Mouse (Mus musculus) kidney, adult 2 months (tissue): ENCODE measurements around the gene Vps53.

ENCODE experiments used
- CTCF ChIP-seq: fragments of 200-500 bp; conservative IDR thresholded peaks from 2 replicates; pipeline ENCODE4 v1.5.1; 2011; ENCODE audit warnings: low read depth, mild to moderate bottlenecking, control low read depth, low read length, moderate library complexity, mixed read lengths; ENCODE audit not compliant: insufficient read depth, insufficient read length
- POLR2A ChIP-seq: fragments of 200-500 bp; IDR thresholded peaks from one replicate; pipeline ENCODE4 v1.6.1; 2011; ENCODE audit warnings: low read depth, low read length, control low read depth

- TF ChIP-seq POLR2A (no peak), CTCF (no peak)
Measured at GRCm38 (mm10) chr11:76060906-76061305, 118.5 kb downstream of the Vps53 start.
